Mouse (Mus musculus): Measurements from ENCODE around the gene Psg19. TPM values are rescaled to one million over a fixed set of nuclear protein-coding genes. Genes with fewer than 3 reads are reported as not detected.

Psg19 gene
- polyA plus RNA-seq, 1 experiment from 2014 or later = not detected

Other genes starting within 250 kb of the Psg19 start
- not detected in 2 replicates for gene Psg27, start 231.2 kb downstream of the Psg19 start, polyA plus RNA-seq (2015; fragmentation: Nextera tagmentation; extraction: Ambion mirVana)
- gene Psg23, start 182.0 kb downstream of the Psg19 start, polyA plus RNA-seq (2015; fragmentation: Nextera tagmentation; extraction: Ambion mirVana) = not detected in 2 replicates
- gene Psg21, start 141.8 kb downstream of the Psg19 start, polyA plus RNA-seq (2015; fragmentation: Nextera tagmentation; extraction: Ambion mirVana) = not detected in 2 replicates
- gene Psg20, start 112.3 kb downstream of the Psg19 start, polyA plus RNA-seq (2015; fragmentation: Nextera tagmentation; extraction: Ambion mirVana) = not detected in 2 replicates
- gene Psg22, start 80.4 kb downstream of the Psg19 start, polyA plus RNA-seq (2015; fragmentation: Nextera tagmentation; extraction: Ambion mirVana) = 0.07 and 0.16 TPM in 2 replicates
- gene Psg17, start 23.1 kb upstream of the Psg19 start, polyA plus RNA-seq (2015; fragmentation: Nextera tagmentation; extraction: Ambion mirVana) = not detected in 2 replicates
- gene Mill2, start 41.4 kb upstream of the Psg19 start, polyA plus RNA-seq (2015; fragmentation: Nextera tagmentation; extraction: Ambion mirVana) = 0.15 and 0.18 TPM in 2 replicates
- 69.3 and 73.4 TPM in 2 replicates for gene Pglyrp1, start 72.8 kb upstream of the Psg19 start, polyA plus RNA-seq (2015; fragmentation: Nextera tagmentation; extraction: Ambion mirVana)
- 8.4 and 11.1 TPM in 2 replicates for gene Ccdc61, start 111.9 kb upstream of the Psg19 start, polyA plus RNA-seq (2015; fragmentation: Nextera tagmentation; extraction: Ambion mirVana)
- 0.06 TPM in 2 replicates for gene Nova2, start 127.4 kb upstream of the Psg19 start, polyA plus RNA-seq (2015; fragmentation: Nextera tagmentation; extraction: Ambion mirVana)
- gene Nanos2, start 188.9 kb upstream of the Psg19 start, polyA plus RNA-seq (2015; fragmentation: Nextera tagmentation; extraction: Ambion mirVana) = not detected in 2 replicates
- gene Mypop, start 192.7 kb upstream of the Psg19 start, polyA plus RNA-seq (2015; fragmentation: Nextera tagmentation; extraction: Ambion mirVana) = 0.15 and 0.55 TPM in 2 replicates
- gene Irf2bp1, start 205.5 kb upstream of the Psg19 start, polyA plus RNA-seq (2015; fragmentation: Nextera tagmentation; extraction: Ambion mirVana) = 8.2 and 9.9 TPM in 2 replicates
- gene Foxa3, start 225.0 kb upstream of the Psg19 start, polyA plus RNA-seq (2015; fragmentation: Nextera tagmentation; extraction: Ambion mirVana) = 45.8 and 52.1 TPM in 2 replicates
- gene Sympk, start 225.9 kb upstream of the Psg19 start, polyA plus RNA-seq (2015; fragmentation: Nextera tagmentation; extraction: Ambion mirVana) = 14.6 and 15.4 TPM in 2 replicates